Mouse (Mus musculus) testis, adult 2 months (tissue): ENCODE measurements around the gene Sfi1.
"Not testable (repeated sequence)": the region's sequence is repeated elsewhere in the genome, so short reads cannot be mapped to it uniquely, and the experiment has no call there.

Source experiments
- CTCF ChIP-seq: fragments of 200-500 bp; IDR thresholded peaks from 2 replicates; pipeline ENCODE4 v1.5.1; 2012; ENCODE audit warnings: low read depth, mild to moderate bottlenecking, inconsistent platforms, low read length, moderate library complexity; ENCODE audit not compliant: control insufficient read depth, insufficient read depth, insufficient replicate concordance
- POLR2A ChIP-seq: fragments of 200-500 bp; IDR thresholded peaks from 2 replicates; pipeline ENCODE4 v1.6.1; 2012; ENCODE audit warnings: low read depth, mild to moderate bottlenecking, inconsistent platforms, low read length, moderate library complexity; ENCODE audit not compliant: control insufficient read depth

DNA sequence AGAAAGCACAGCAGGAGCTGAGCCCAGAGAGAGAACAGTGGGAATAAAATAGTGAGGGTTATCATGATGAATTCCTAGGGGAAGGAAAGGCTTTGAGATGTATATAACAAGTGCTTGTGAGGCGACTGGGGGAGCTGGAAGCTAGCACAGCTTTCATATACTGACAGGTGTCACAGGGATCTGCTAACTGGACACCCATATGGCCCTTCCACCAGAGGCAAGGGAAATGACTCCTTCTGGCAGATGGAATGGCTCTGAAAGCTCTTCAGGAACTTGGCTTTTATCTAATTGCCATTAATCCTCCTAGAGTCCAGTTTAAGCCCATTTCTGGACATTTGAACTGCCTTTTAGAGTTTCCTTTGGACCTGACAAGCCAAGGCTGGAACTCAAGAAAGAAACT is 11.3 kb downstream of the Sfi1 start:
- not testable (repeated sequence) for TF ChIP-seq CTCF, POLR2A
